Mouse (Mus musculus): ENCODE results near the gene Slc22a1.

- TF ChIP-seq POLR2A (IDR thresholded peaks at IDR 0.05; ENCODE audit: insufficient read depth, low read length), result no peak
- TF ChIP-seq CTCF (IDR thresholded peaks at IDR 0.05; ENCODE audit: low read depth, low read length), result no peak
- TF ChIP-seq EP300 (IDR thresholded peaks at IDR 0.05; ENCODE audit: insufficient read depth, low read depth, low read length), result no peak
Observed at GRCm38 (mm10) chr17:12641087-12641486, 34.5 kb downstream of the Slc22a1 start.

Data from ES-Bruce4 (cell line).